Mouse (Mus musculus) heart, postnatal 0 days (tissue): ENCODE measurements around the gene Tmem129.

ENCODE experiments used
- CTCF ChIP-seq: IDR thresholded peaks from 2 replicates; pipeline ENCODE4 v1.5.1; 2016; ENCODE audit warnings: antibody characterized with exemption, control low read depth, low read depth
- EP300 ChIP-seq: IDR thresholded peaks from 2 replicates; pipeline ENCODE4 v1.6.1; 2016; ENCODE audit warnings: antibody characterized with exemption, low read depth

DNA sequence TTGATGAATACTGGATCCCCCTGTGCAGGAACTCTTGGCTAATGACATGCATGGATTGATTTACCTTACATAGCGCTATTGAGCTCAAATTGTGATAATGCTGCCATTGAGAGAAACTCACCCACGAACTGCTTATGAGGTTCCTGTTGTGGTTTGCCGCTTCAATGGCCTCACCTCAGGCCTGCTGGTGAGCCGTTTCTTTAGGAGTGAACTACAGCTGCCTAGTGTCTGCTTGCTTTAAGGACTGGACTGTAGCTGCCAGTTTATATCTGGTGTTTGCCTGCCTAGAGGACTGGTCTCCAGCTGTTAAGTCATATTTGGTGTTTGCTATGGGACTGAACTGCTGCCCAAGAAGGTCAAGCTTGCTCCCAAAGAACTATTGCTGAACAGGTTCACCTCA is 24.7 kb upstream of the Tmem129 start:
- TF ChIP-seq EP300 (no peak), CTCF (no peak)
